Mouse (Mus musculus) embryonic facial prominence, embryonic 14.5 days (tissue): ENCODE results near the gene Mfsd14a. TPM values are rescaled to one million over a fixed set of nuclear protein-coding genes. Genes with fewer than 3 reads are reported as not detected.

Experiments used
- ATAC-seq: fragments of 200-750 bp; cut with Nextera tagmentation; 2 replicates; pipeline ENCODE4 v1.8.0; 2017; ENCODE audit warnings: low read depth, moderate number of reproducible peaks, moderate TSS enrichment
- DNase-seq: peaks from one replicate; pipeline ENCODE4 v3.0.0-alpha.2; 2015; ENCODE audit warnings: low spot score
- H3K27ac ChIP-seq: fragments of 300-500 bp; sonication (generic); replicated peaks from 2 replicates; pipeline ENCODE4 v1.5.1; 2014; ENCODE audit warnings: low read depth, mild to moderate bottlenecking, low read length, moderate library complexity
- H3K27me3 ChIP-seq: fragments of 300-500 bp; sonication (generic); replicated peaks from 2 replicates; pipeline ENCODE4 v1.6.1; 2014; ENCODE audit warnings: low read length; ENCODE audit not compliant: control insufficient read depth, insufficient read depth
- H3K36me3 ChIP-seq: fragments of 300-500 bp; sonication (generic); 2 replicates; pipeline ENCODE4 v1.6.1; 2014; ENCODE audit warnings: low read length, mixed read lengths; ENCODE audit not compliant: control insufficient read depth, insufficient read depth
- H3K4me1 ChIP-seq: fragments of 300-500 bp; sonication (generic); 2 replicates; pipeline ENCODE4 v1.6.1; 2014; ENCODE audit warnings: antibody characterized with exemption, low read length; ENCODE audit not compliant: control insufficient read depth, insufficient read depth
- H3K4me2 ChIP-seq: fragments of 300-500 bp; sonication (generic); 2 replicates; pipeline ENCODE4 v1.6.1; 2014; ENCODE audit warnings: low read depth, mild to moderate bottlenecking, low read length, moderate library complexity, mixed read lengths
- H3K4me3 ChIP-seq: fragments of 300-500 bp; sonication (generic); 2 replicates; pipeline ENCODE4 v1.5.1; 2014; ENCODE audit warnings: low read depth, mild to moderate bottlenecking, low read length
- H3K9ac ChIP-seq: fragments of 300-500 bp; sonication (generic); 2 replicates; pipeline ENCODE4 v1.6.1; 2014; ENCODE audit warnings: low read depth, mild to moderate bottlenecking, low read length, moderate library complexity, mixed read lengths
- H3K9me3 ChIP-seq: fragments of 300-500 bp; sonication (generic); 2 replicates; pipeline ENCODE4 v1.6.1; 2016; ENCODE audit warnings: low read length; ENCODE audit not compliant: control insufficient read depth
- WGBS: fragments of 180-500 bp; shearing (Covaris S2); extraction: QIAGEN DNeasy Blood & Tissue Kit; methylation state at CpG from one replicate; pipeline ENCODE4 v1.1.7; 2014; 5-methylcytosine and 5-hydroxymethylcytosine counted together
- polyA plus RNA-seq: library from polyadenylated mRNA; unstranded; fragments of >200 nt; fragmentation: Nextera tagmentation; extraction: Ambion mirVana; gene quantifications from 2 replicates; pipeline ENCODE4 v1.2.1, GENCODE M21; 2014

The Mfsd14a gene
- polyA plus RNA-seq, 1 experiment from 2014 or later: 77.5 TPM

DNA sequence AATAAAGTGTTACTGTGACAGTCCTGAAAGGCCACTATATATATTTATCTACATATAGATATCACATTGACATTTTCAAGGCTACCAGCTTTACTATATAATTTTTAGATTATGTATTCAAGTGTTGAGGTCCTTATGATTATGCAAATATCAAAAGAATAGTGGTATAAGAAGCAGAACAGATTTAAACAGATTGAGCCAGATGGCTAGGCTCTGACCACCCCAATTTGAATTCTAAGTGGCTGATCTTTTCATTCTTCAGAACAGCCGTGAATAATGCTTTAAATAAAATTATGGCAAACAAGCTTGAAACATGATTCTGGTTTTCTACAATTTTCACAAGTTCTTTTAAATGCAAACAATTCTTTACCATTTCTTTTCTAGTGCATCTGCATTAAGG, 31.0 kb downstream of the Mfsd14a start:
- no peaks in the 10 kb centered on the region for H3K4me1 ChIP-seq
- DNase-seq (no peak), ATAC-seq (no peak)
- no peak overlapping the region for H3K9ac ChIP-seq
- H3K4me3 ChIP-seq: no peak overlapping the region
- H3K27me3 ChIP-seq: no peaks in the 10 kb centered on the region
- 67% methylated on average over 1 of the region's 1 CpGs for WGBS
- no peaks in the 10 kb centered on the region for H3K9me3 ChIP-seq
- H3K27ac ChIP-seq: no peak overlapping the region
- peaks cover 74% of the 10 kb centered on the region for H3K36me3 ChIP-seq
- H3K4me2 ChIP-seq: no peak overlapping the region

DNA sequence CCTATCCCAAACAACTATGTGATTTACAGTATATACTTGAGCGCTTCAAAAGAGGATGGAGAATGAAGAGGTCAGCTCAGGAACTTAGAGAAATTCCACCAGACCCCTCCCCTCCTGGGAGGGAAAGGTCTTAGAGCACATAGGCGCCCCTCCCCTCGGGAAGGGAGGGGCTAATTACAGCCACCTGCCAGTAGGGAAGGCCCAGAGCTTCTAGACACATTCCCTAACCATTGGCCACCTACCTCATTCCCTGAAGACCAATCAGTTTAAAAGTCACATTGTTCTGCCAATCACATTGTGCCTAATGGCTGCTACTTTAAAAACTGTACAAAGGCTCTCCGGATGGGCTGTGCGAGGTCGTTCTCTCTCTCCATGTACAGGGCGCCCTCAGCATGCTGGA, 39.8 kb downstream of the Mfsd14a start:
- no peaks in the 10 kb centered on the region for H3K9me3 ChIP-seq
- no peak overlapping the region for H3K4me2 ChIP-seq
- no peaks in the 10 kb centered on the region for H3K4me1 ChIP-seq
- H3K36me3 ChIP-seq: peaks cover 35% of the 10 kb centered on the region
- 96% methylated on average over 7 of the region's 7 CpGs for WGBS
- DNase-seq (no peak), ATAC-seq (no peak)
- no peak overlapping the region for H3K9ac ChIP-seq
- no peak overlapping the region for H3K27ac ChIP-seq
- no peaks in the 10 kb centered on the region for H3K27me3 ChIP-seq
- no peak overlapping the region for H3K4me3 ChIP-seq

GRCm38 (mm10) chr3:116620636-116621370, 41.7 kb downstream of the Mfsd14a start:
- Histone ChIP-seq H3K4me1 (no peaks in the 10 kb centered on the region), H3K4me2 (no peak overlapping the region), H3K36me3 (peaks cover 34% of the 10 kb centered on the region), H3K27me3 (no peaks in the 10 kb centered on the region), H3K9ac (no peak overlapping the region), H3K4me3 (no peak overlapping the region), H3K9me3 (no peaks in the 10 kb centered on the region), H3K27ac (no peak overlapping the region)
- DNase-seq (no peak), ATAC-seq (no peak)
- 91% methylated on average over 7 of the region's 7 CpGs for WGBS

DNA sequence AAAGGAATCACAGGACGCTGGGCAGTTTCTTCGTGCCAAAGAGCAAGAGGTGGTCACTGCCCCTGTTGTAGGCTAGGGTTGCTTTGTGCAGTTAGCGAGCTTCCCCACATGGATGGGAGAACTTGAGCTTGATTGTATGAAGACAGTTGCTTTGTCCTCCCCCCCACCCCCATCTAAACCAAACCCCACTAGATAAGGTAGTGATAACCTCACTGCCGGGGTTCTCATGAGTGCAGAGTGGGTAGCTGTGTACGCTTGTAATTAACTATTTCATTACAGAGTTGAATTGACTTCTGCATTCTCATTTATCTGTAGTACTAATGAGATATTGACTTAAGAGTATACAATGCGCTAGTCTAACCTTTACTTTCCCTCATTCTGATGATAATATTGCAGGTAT, 43.6 kb downstream of the Mfsd14a start:
- peaks cover 54% of the 10 kb centered on the region for H3K36me3 ChIP-seq

GRCm38 (mm10) chr3:116615318-116616068, 47.0 kb downstream of the Mfsd14a start:
- Histone ChIP-seq H3K36me3 (peaks cover 60% of the 10 kb centered on the region), H3K9ac (no peak overlapping the region), H3K4me3 (no peak overlapping the region), H3K4me2 (no peak overlapping the region), H3K27me3 (no peaks in the 10 kb centered on the region), H3K9me3 (no peaks in the 10 kb centered on the region), H3K27ac (no peak overlapping the region), H3K4me1 (no peaks in the 10 kb centered on the region)
- WGBS: 91% methylated on average over 8 of the region's 8 CpGs
- ATAC-seq: no peak
- no peak for DNase-seq

More for the DNA sequence above, 43.6 kb downstream of the Mfsd14a start:
- H3K27ac ChIP-seq: no peak overlapping the region
- no peaks in the 10 kb centered on the region for H3K4me1 ChIP-seq
- no peak overlapping the region for H3K9ac ChIP-seq
- DNase-seq: no peak
- H3K4me3 ChIP-seq: no peak overlapping the region
- no peaks in the 10 kb centered on the region for H3K27me3 ChIP-seq
- 86% methylated on average over 6 of the region's 6 CpGs for WGBS
- H3K9me3 ChIP-seq: no peaks in the 10 kb centered on the region
- H3K4me2 ChIP-seq: no peak overlapping the region
- ATAC-seq: no peak

- Histone ChIP-seq H3K27ac (no peak within 1 kb of the TSS), H3K27me3 (no peaks in the 10 kb centered on the region), H3K4me3 (no peak within 1 kb of the TSS), H3K4me1 (no peaks in the 10 kb centered on the region), H3K4me2 (no peak within 1 kb of the TSS), H3K9ac (no peak within 1 kb of the TSS), H3K36me3 (peaks cover 56% of the 10 kb centered on the region), H3K9me3 (no peaks in the 10 kb centered on the region)
- DNase-seq: peak; percentile 47
- ATAC-seq: peak; percentile 55
- 84% methylated on average over 10 of the region's 10 CpGs for WGBS
Observed at GRCm38 (mm10) chr3:116614295-116614892, 48.1 kb downstream of the Mfsd14a start, which contains the start of gene Trmt13. Gene Trmt13, minus strand, starts transcription at chr3:116614587.

DNA sequence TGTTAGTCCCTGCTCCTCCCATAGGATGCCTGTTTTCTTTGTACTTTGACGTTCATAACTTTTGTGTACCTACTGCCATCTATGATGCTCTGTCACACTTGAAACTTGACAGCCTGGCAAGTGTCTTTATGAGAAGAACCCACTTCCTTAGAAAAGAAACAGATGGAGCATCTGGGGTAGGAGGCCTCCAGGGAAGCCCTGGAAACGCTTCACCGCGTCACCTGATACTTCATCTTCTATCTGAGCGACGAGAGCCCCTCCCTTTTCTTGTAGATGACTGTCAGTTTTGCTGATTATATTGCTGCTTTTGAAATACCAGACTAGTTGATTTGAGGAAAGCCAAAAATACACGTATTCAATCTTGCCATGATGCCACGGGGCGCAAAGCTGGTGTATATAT, 57.9 kb downstream of the Mfsd14a start:
- 64% methylated on average over 9 of the region's 9 CpGs for WGBS
- Histone ChIP-seq H3K9me3 (no peaks in the 10 kb centered on the region), H3K4me3 (no peak overlapping the region), H3K9ac (no peak overlapping the region), H3K36me3 (peaks cover 21% of the 10 kb centered on the region; the same call in 1 of the 2 replicates), H3K4me1 (no peaks in the 10 kb centered on the region), H3K27ac (no peak overlapping the region), H3K4me2 (no peak overlapping the region), H3K27me3 (no peaks in the 10 kb centered on the region)
- DNase-seq: peak; percentile 7
- no peak for ATAC-seq

DNA sequence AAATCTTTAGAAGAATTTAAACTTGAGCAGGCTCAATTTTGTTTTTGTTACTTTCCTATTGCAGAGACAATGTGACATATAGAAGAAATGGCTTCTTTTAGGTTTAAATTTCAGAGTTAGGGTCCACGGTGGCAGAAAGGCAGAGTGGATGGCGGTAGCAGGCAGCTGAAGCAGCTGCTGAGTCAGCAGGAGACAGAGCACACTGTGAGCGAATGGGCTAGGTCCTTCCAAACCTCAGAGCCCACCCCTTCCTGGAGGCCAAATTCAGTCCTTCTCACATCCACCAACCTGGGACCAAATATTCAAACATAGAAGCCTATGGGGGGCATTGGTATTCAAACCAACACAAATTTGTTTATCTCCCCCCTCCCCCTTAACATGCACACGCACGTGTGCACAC, 60.7 kb downstream of the Mfsd14a start:
- no peak for ATAC-seq
- 90% methylated on average over 5 of the region's 5 CpGs for WGBS
- H3K4me2 ChIP-seq: no peak overlapping the region
- no peak overlapping the region for H3K9ac ChIP-seq
- DNase-seq: no peak
- H3K9me3 ChIP-seq: no peaks in the 10 kb centered on the region
- H3K27ac ChIP-seq: no peak overlapping the region
- H3K4me3 ChIP-seq: no peak overlapping the region
- H3K4me1 ChIP-seq: no peaks in the 10 kb centered on the region
- no peaks in the 10 kb centered on the region for H3K36me3 ChIP-seq
- no peaks in the 10 kb centered on the region for H3K27me3 ChIP-seq
